Mouse (Mus musculus): ENCODE data around the gene Samd15. TPM values are rescaled to one million over a fixed set of nuclear protein-coding genes. Genes with fewer than 3 reads are reported as not detected.
"Not testable (repeated sequence)": the region's sequence is repeated elsewhere in the genome, so short reads cannot be mapped to it uniquely, and the experiment has no call there.

Samd15 gene
- polyA plus RNA-seq, 1 experiment from 2014 or later: 1.9 TPM

GRCm38 (mm10) chr12:87199973-87200586 lies 557 bp downstream of the Samd15 start, which contains the start of gene Tmed8:
Gene Tmed8 (minus strand): TSS chr12:87200454.
- peak within 1 kb of the TSS; percentile 85 for H3K4me2 ChIP-seq
- H3K9me3 ChIP-seq: no peaks in the 10 kb centered on the region
- WGBS: under 1% methylated on average over 58 of the region's 70 CpGs

GRCm38 (mm10) chr12:87201694-87202093 lies 2.2 kb downstream of the Samd15 start:
- no peak overlapping the region for H3K4me3 ChIP-seq
- H3K4me2 ChIP-seq: no peak overlapping the region

More at GRCm38 (mm10) chr12:87199973-87200586, 557 bp downstream of the Samd15 start, which contains the start of gene Tmed8:
- Histone ChIP-seq H3K9ac (peak within 1 kb of the TSS; percentile 80), H3K4me3 (peak within 1 kb of the TSS; percentile 84), H3K36me3 (no peaks in the 10 kb centered on the region), H3K27ac (peak within 1 kb of the TSS; percentile 83), H3K27me3 (no peaks in the 10 kb centered on the region), H3K4me1 (peaks cover 9% of the 10 kb centered on the region; the same call in 1 of the 2 replicates)
- peak; percentile 89 for ATAC-seq (ENCODE audit: insufficient number of reproducible peaks, low FRiP score, low TSS enrichment, low read depth)

DNA sequence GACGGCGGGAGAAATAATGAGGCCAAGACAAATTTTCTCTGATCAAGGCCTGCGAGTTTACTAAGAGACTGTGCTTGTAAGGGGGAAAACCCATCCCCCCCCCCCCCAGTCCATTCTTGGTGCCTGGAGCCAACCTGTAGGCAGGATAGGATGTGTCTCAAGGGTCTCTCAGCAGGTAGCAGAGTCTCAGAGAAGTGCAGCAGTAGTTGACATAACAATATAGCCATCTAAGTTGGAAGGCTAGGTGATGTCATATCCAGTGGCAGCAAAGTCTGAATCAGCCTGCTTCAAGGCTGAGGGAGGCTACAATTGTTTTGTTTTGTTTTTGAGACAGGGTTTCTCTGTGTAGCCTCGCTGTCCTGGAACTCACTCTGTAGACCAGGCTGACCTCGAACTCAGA lies 6.3 kb downstream of the Samd15 start:
- 92% methylated on average over 5 of the region's 5 CpGs for WGBS
- H3K4me1 ChIP-seq; ATAC-seq (ENCODE audit: insufficient number of reproducible peaks, low FRiP score, low TSS enrichment, low read depth); H3K36me3 ChIP-seq; H3K9ac ChIP-seq; H3K27ac ChIP-seq; H3K4me3 ChIP-seq; H3K4me2 ChIP-seq; H3K27me3 ChIP-seq; H3K9me3 ChIP-seq: not testable (repeated sequence)

More at GRCm38 (mm10) chr12:87201694-87202093, 2.2 kb downstream of the Samd15 start:
- Histone ChIP-seq H3K4me1 (peaks cover 9% of the 10 kb centered on the region; the same call in 1 of the 2 replicates), H3K36me3 (no peaks in the 10 kb centered on the region), H3K27me3 (no peaks in the 10 kb centered on the region), H3K9me3 (no peaks in the 10 kb centered on the region), H3K27ac (no peak overlapping the region), H3K9ac (no peak overlapping the region)
- WGBS: 67% methylated on average over 5 of the region's 5 CpGs
- ATAC-seq (ENCODE audit: insufficient number of reproducible peaks, low FRiP score, low TSS enrichment, low read depth): no peak

- Histone ChIP-seq H3K36me3 (no peaks in the 10 kb centered on the region), H3K4me1 (no peaks in the 10 kb centered on the region), H3K4me3 (no peak overlapping the region), H3K27ac (no peak overlapping the region), H3K9me3 (no peaks in the 10 kb centered on the region), H3K9ac (no peak overlapping the region), H3K4me2 (no peak overlapping the region), H3K27me3 (no peaks in the 10 kb centered on the region)
- WGBS: 62% methylated on average over 2 of the region's 2 CpGs
- no peak for ATAC-seq (ENCODE audit: insufficient number of reproducible peaks, low FRiP score, low TSS enrichment, low read depth)
Measured at GRCm38 (mm10) chr12:87212844-87213606, 13.5 kb downstream of the Samd15 start.

DNA sequence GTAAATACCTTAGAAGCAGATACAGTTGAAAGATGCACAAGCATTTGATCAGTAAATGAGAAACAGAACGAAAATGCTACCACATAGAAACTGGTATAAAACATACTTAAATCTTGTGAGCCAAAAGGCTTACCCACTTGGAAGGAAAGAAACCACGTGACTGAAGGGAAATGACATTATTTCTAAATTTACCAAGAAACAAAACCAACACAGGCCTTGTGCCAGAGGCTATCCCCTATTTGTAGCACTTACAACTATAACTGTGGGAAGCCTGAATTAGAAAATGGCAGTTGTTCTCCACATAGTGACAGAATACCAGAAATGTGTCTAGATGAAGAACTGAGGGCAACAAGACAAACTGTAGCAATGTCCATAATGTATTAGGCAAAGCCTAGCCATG lies 16.5 kb downstream of the Samd15 start:
- no peaks in the 10 kb centered on the region for H3K9me3 ChIP-seq
- WGBS: 68% methylated on average over 2 of the region's 2 CpGs
- H3K4me3 ChIP-seq: no peak overlapping the region
- no peak overlapping the region for H3K27ac ChIP-seq
- no peak overlapping the region for H3K9ac ChIP-seq
- H3K27me3 ChIP-seq: no peaks in the 10 kb centered on the region
- H3K4me1 ChIP-seq: no peaks in the 10 kb centered on the region
- ATAC-seq (ENCODE audit: insufficient number of reproducible peaks, low FRiP score, low TSS enrichment, low read depth): no peak
- H3K4me2 ChIP-seq: no peak overlapping the region
- no peaks in the 10 kb centered on the region for H3K36me3 ChIP-seq

- ATAC-seq (ENCODE audit: insufficient number of reproducible peaks, low FRiP score, low TSS enrichment, low read depth): no peak
- H3K27me3 ChIP-seq: no peaks in the 10 kb centered on the region
- no peak overlapping the region for H3K9ac ChIP-seq
- no peak overlapping the region for H3K4me2 ChIP-seq
- H3K27ac ChIP-seq: no peak overlapping the region
- no peaks in the 10 kb centered on the region for H3K9me3 ChIP-seq
- H3K36me3 ChIP-seq: no peaks in the 10 kb centered on the region
- no peak overlapping the region for H3K4me3 ChIP-seq
- H3K4me1 ChIP-seq: no peaks in the 10 kb centered on the region
Measured at GRCm38 (mm10) chr12:87217596-87217995, 18.1 kb downstream of the Samd15 start.

- WGBS: 42% methylated on average over 7 of the region's 7 CpGs
- Histone ChIP-seq H3K9ac (no peak overlapping the region), H3K36me3 (no peaks in the 10 kb centered on the region), H3K27me3 (no peaks in the 10 kb centered on the region), H3K27ac (no peak overlapping the region), H3K4me2 (no peak overlapping the region), H3K4me3 (no peak overlapping the region), H3K9me3 (no peaks in the 10 kb centered on the region), H3K4me1 (no peaks in the 10 kb centered on the region)
- ATAC-seq (ENCODE audit: insufficient number of reproducible peaks, low FRiP score, low TSS enrichment, low read depth): no peak
Measured at GRCm38 (mm10) chr12:87219362-87219761, 19.8 kb downstream of the Samd15 start.

DNA sequence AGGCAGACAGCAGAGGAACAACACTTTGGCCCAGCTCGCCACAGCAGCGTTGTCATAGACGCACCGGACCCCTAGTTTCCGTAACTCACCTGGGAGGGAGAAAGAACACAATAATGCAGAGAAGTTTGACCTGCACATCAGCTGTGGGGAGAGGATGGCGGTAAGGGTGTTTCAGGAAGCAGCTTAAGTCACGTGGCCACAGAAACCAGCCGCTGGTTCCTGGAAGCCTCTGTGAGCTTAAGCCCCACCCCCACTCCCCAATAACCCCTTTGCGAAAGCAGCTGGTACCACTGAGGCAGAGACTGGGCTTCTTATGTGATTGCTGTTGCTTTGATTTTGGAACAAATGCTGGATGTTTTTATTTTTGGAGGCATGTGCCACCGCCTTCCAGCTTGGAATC lies 25.4 kb downstream of the Samd15 start:
- Histone ChIP-seq H3K27me3 (no peaks in the 10 kb centered on the region), H3K4me1 (no peaks in the 10 kb centered on the region), H3K36me3 (no peaks in the 10 kb centered on the region), H3K9me3 (no peaks in the 10 kb centered on the region), H3K4me2 (no peak overlapping the region), H3K4me3 (no peak overlapping the region), H3K27ac (no peak overlapping the region), H3K9ac (no peak overlapping the region)
- no peak for ATAC-seq (ENCODE audit: insufficient number of reproducible peaks, low FRiP score, low TSS enrichment, low read depth)
- whole genome bisulfite sequencing: 76% methylated on average over 10 of the region's 10 CpGs

DNA sequence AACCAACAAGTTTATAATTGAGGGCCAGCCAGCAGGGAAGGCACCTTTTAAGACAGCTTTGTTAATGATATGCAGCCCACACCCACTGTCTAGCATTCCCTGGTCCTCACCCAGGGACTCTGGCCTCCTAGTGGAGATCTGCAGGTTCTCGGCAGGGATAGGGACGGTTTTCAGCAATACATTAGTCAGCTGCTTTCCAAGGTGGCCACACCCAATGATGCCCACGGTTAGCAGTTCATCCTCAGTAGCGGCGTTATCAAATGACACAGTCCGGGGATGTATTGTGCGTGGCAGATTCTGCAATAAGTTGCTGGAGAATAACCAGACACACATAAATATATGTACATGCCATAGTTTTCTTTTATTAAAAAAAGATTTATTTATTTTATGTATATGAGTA lies 27.3 kb downstream of the Samd15 start:
- 74% methylated on average over 7 of the region's 7 CpGs for WGBS
- no peaks in the 10 kb centered on the region for H3K9me3 ChIP-seq
- H3K36me3 ChIP-seq: no peaks in the 10 kb centered on the region
- ATAC-seq (ENCODE audit: insufficient number of reproducible peaks, low FRiP score, low TSS enrichment, low read depth): no peak
- no peak overlapping the region for H3K4me3 ChIP-seq
- H3K4me1 ChIP-seq: no peaks in the 10 kb centered on the region
- no peak overlapping the region for H3K9ac ChIP-seq
- H3K4me2 ChIP-seq: no peak overlapping the region
- H3K27me3 ChIP-seq: no peaks in the 10 kb centered on the region
- H3K27ac ChIP-seq: no peak overlapping the region

DNA sequence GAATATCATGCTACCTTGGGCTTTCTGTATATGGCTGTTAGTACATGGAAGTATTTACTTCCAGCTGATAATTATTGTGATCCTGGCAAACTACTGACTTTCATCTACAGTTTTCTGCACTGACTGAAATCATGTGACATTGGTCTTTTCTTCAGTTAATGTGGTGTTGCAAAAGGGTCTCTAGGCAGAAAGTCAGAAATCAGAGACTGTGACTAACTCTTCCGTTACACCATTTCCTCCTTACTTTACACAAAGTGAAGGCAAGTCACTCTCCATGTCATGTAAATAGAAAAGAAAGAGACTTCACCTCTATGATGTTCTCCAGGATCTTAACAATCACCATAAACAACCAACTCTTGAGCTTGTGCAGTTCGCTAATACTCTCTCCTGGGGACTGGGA lies 30.1 kb downstream of the Samd15 start:
- no peaks in the 10 kb centered on the region for H3K27me3 ChIP-seq
- H3K4me1 ChIP-seq: no peaks in the 10 kb centered on the region
- 84% methylated on average over 2 of the region's 2 CpGs for WGBS
- ATAC-seq (ENCODE audit: insufficient number of reproducible peaks, low FRiP score, low TSS enrichment, low read depth): no peak
- H3K36me3 ChIP-seq: no peaks in the 10 kb centered on the region
- H3K9ac ChIP-seq: no peak overlapping the region
- H3K4me2 ChIP-seq: no peak overlapping the region
- no peak overlapping the region for H3K27ac ChIP-seq
- no peaks in the 10 kb centered on the region for H3K9me3 ChIP-seq
- no peak overlapping the region for H3K4me3 ChIP-seq

DNA sequence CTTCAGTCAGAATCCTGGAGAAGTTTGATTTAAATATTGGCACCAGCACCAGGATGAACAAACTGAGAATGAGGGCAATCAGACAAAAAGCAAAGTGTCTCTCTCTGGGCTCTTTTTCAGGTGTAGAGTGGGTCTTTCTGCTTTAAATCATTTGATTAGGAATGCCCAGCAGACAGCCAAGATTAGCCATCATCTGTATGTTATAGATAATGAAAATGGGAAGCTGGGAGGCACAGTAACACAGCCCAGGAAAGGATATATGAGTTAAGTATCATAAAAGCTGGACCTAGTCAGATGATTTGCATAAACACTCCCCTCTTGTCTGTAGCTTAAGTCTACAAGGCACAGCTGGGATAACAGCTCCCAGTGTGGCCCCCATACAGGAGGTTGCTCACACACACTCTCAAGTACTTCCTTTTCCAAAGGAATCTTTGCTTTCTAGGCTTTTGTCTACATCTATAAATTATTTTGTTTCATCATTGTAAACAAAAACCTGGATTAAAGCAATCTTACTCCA lies 30.9 kb downstream of the Samd15 start:
- H3K27me3 ChIP-seq: no peaks in the 10 kb centered on the region
- H3K4me2 ChIP-seq: no peak overlapping the region
- no peak overlapping the region for H3K27ac ChIP-seq
- ATAC-seq (ENCODE audit: insufficient number of reproducible peaks, low FRiP score, low TSS enrichment, low read depth): no peak
- H3K4me1 ChIP-seq: no peaks in the 10 kb centered on the region
- H3K36me3 ChIP-seq: no peaks in the 10 kb centered on the region
- no peaks in the 10 kb centered on the region for H3K9me3 ChIP-seq
- H3K9ac ChIP-seq: no peak overlapping the region
- H3K4me3 ChIP-seq: no peak overlapping the region

DNA sequence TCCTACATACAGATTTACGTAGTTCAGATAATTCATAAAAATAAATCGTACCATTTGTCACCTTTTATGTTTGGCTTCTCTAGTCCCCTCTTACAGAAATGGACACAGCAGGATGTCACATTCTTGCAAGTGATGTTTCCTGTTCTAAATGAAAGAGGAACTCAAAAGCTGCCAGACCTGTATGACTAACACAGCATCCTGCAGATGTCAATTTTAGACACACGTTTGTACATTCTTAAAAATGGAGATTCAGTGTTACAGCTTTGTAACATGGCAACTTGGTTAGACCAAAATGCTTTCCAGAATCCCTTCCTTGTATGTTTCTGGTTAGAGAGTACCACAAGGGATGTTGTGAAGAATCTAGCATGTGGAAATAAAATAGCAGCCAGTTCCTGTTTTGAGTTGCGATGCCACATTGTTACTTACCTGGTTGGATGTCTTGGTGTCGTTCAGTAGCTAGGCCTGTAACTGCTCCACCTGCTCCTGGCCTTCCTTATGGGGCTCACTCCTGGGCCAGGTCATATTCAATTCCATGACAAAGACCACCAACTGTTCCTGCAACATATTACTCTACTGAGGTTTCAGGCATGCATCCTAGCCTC lies 37.5 kb downstream of the Samd15 start:
- Histone ChIP-seq H3K36me3 (peaks cover 36% of the 10 kb centered on the region), H3K27me3 (no peaks in the 10 kb centered on the region), H3K9ac (no peak overlapping the region), H3K9me3 (no peaks in the 10 kb centered on the region), H3K27ac (no peak overlapping the region), H3K4me3 (no peak overlapping the region), H3K4me2 (no peak overlapping the region), H3K4me1 (no peaks in the 10 kb centered on the region)
- 72% methylated on average over 5 of the region's 5 CpGs for WGBS
- no peak for ATAC-seq (ENCODE audit: insufficient number of reproducible peaks, low FRiP score, low TSS enrichment, low read depth)
